Mouse (Mus musculus): ENCODE results near the gene Nup62.
A peak's percentile ranks its signal among the peaks of the same experiment; 100 is the strongest.

GRCm38 (mm10) chr7:44810365-44810764, 5.5 kb upstream of the Nup62 start:
- TF ChIP-seq POLR2A (IDR thresholded peaks at IDR 0.05; ENCODE audit: insufficient read length, low read depth) = peak; percentile 10
- no peak for TF ChIP-seq MYOG (IDR thresholded peaks at IDR 0.05; ENCODE audit: control insufficient read depth in 1 of 3, insufficient read depth in 1 of 3, insufficient read length in 2 of 3, low read depth in 2 of 3)
- TF ChIP-seq MYOD1 (IDR thresholded peaks at IDR 0.05; ENCODE audit: control insufficient read depth in 1 of 3, insufficient read length in 2 of 3, low read depth in 2 of 3) = no peak
- no peak for TF ChIP-seq MAX (IDR thresholded peaks at IDR 0.05; ENCODE audit: low read depth)
- no peak for TF ChIP-seq E2F4 (IDR thresholded peaks at IDR 0.05; ENCODE audit: insufficient read depth)
- no peak for TF ChIP-seq CEBPB (IDR thresholded peaks at IDR 0.05; ENCODE audit: insufficient read depth, poor library complexity, severe bottlenecking)

Measured in myocyte (in vitro differentiated cells).